Mouse (Mus musculus) CH12.LX (cell line): Measurements from ENCODE around the gene Vip. TPM values are rescaled to one million over a fixed set of nuclear protein-coding genes. Genes with fewer than 3 reads are reported as not detected.

Source experiments
- DNase-seq: peaks from one replicate; pipeline ENCODE4 v3.0.0-alpha.2; 2013; ENCODE audit errors: extremely low read depth
- H3K27ac ChIP-seq: 2 replicates; pipeline ENCODE4 v1.5.1; 2012; ENCODE audit warnings: low read depth, mild to moderate bottlenecking, control low read depth, moderate library complexity; ENCODE audit not compliant: insufficient read depth
- H3K27me3 ChIP-seq: replicated peaks from 2 replicates; pipeline ENCODE3; 2012; ENCODE audit warnings: inconsistent platforms
- H3K36me3 ChIP-seq, 2 experiments: replicated peaks in 1 of 2; 2 replicates each; pipeline versions ENCODE3 to v1.6.1; 2012; ENCODE audit warnings: inconsistent platforms in 1 of 2, low read length in 1 of 2, mild to moderate bottlenecking in 1 of 2, mixed read lengths in 1 of 2, moderate library complexity in 1 of 2; ENCODE audit not compliant: control insufficient read depth in 1 of 2, insufficient read depth in 1 of 2
- H3K4me1 ChIP-seq, 2 experiments: 2 replicates each; pipeline ENCODE4 v1.6.1; 2012; ENCODE audit warnings: inconsistent platforms in 1 of 2, moderate library complexity in 1 of 2; ENCODE audit not compliant: insufficient read depth in 2 of 2, control insufficient read depth in 1 of 2
- H3K4me2 ChIP-seq: 2 replicates; pipeline ENCODE4 v1.6.1; 2012; ENCODE audit warnings: low read depth, mild to moderate bottlenecking, control low read depth; ENCODE audit not compliant: poor library complexity, insufficient read depth, severe bottlenecking
- H3K4me3 ChIP-seq, 3 experiments: fragments of 150-350 bp in 1 of 3; sonication (generic) in 1 of 3; replicated peaks in 1 of 3; 2 replicates each; pipeline versions ENCODE3 to v1.5.1; 2011 to 2012; ENCODE audit warnings: low read depth in 2 of 3, low read length in 2 of 3, mild to moderate bottlenecking in 2 of 3, moderate library complexity in 2 of 3, control low read depth in 1 of 3, improper control_type of control experiment in 1 of 3, inconsistent platforms in 1 of 3, mixed read lengths in 1 of 3; ENCODE audit not compliant: poor library complexity in 1 of 3
- H3K79me2 ChIP-seq: replicated peaks from 2 replicates; pipeline ENCODE4 v1.6.1; 2012; ENCODE audit warnings: mild to moderate bottlenecking, moderate library complexity; ENCODE audit not compliant: control insufficient read depth, poor library complexity, insufficient read depth, severe bottlenecking; ENCODE audit errors: extremely low read depth
- H3K9ac ChIP-seq: 2 replicates; pipeline ENCODE4 v1.6.1; 2012; ENCODE audit warnings: low read depth, mild to moderate bottlenecking, control low read depth, moderate library complexity; ENCODE audit not compliant: insufficient read depth
- H3K9me3 ChIP-seq: replicated peaks from 2 replicates; pipeline ENCODE3; 2012; ENCODE audit warnings: low read length, inconsistent platforms, mixed read lengths
- CHD1 ChIP-seq: IDR thresholded peaks from 2 replicates; pipeline ENCODE4 v1.6.1; 2012; ENCODE audit warnings: low read depth, low read length, improper control_type of control experiment, inconsistent platforms
- CHD2 ChIP-seq: IDR thresholded peaks from 2 replicates; pipeline ENCODE4 v1.6.1; 2011; ENCODE audit warnings: low read length, improper control_type of control experiment
- EP300 ChIP-seq: IDR thresholded peaks from 2 replicates; pipeline ENCODE4 v1.6.1; 2011; ENCODE audit warnings: low read length, improper control_type of control experiment
- ETS1 ChIP-seq: conservative IDR thresholded peaks from 2 replicates; pipeline ENCODE4 v1.6.1; 2012; ENCODE audit warnings: low read depth, mild to moderate bottlenecking, inconsistent platforms, low read length, improper control_type of control experiment, moderate library complexity
- JUN ChIP-seq: IDR thresholded peaks from 2 replicates; pipeline ENCODE4 v1.6.1; 2011; ENCODE audit warnings: low read depth, mild to moderate bottlenecking, low read length, improper control_type of control experiment, moderate library complexity; ENCODE audit not compliant: insufficient read depth
- JUND ChIP-seq: conservative IDR thresholded peaks from 2 replicates; pipeline ENCODE4 v1.6.1; 2011; ENCODE audit warnings: low read depth, low read length, improper control_type of control experiment
- KAT2A ChIP-seq: IDR thresholded peaks from 2 replicates; pipeline ENCODE4 v1.6.1; 2012; ENCODE audit warnings: low read length, improper control_type of control experiment, inconsistent platforms; ENCODE audit not compliant: insufficient replicate concordance
- MAX ChIP-seq: IDR thresholded peaks from 2 replicates; pipeline ENCODE4 v1.6.1; 2011; ENCODE audit warnings: low read length, improper control_type of control experiment
- MEF2A ChIP-seq: IDR thresholded peaks from 2 replicates; pipeline ENCODE4 v1.6.1; 2014; ENCODE audit warnings: low read depth, mild to moderate bottlenecking, inconsistent platforms, low read length, improper control_type of control experiment, borderline replicate concordance
- NELFE ChIP-seq: IDR thresholded peaks from 2 replicates; pipeline ENCODE4 v1.6.1; 2011; ENCODE audit warnings: low read depth, low read length, improper control_type of control experiment
- NRF1 ChIP-seq: IDR thresholded peaks from 2 replicates; pipeline ENCODE4 v1.6.1; 2014; ENCODE audit warnings: low read depth, mild to moderate bottlenecking, inconsistent platforms, low read length, improper control_type of control experiment, moderate library complexity
- POLR2AphosphoS2 ChIP-seq: IDR thresholded peaks from 2 replicates; pipeline ENCODE4 v1.6.1; 2011; ENCODE audit warnings: low read depth, low read length, improper control_type of control experiment
- SIN3A ChIP-seq: IDR thresholded peaks from 2 replicates; pipeline ENCODE4 v1.6.1; 2012; ENCODE audit warnings: low read length, improper control_type of control experiment, inconsistent platforms
- SMC3 ChIP-seq: IDR thresholded peaks from 2 replicates; pipeline ENCODE4 v1.6.1; 2011; ENCODE audit warnings: low read depth, low read length, improper control_type of control experiment
- ZMIZ1 ChIP-seq: IDR thresholded peaks from 2 replicates; pipeline ENCODE4 v1.6.1; 2012; ENCODE audit warnings: low read depth, mild to moderate bottlenecking, inconsistent platforms, low read length, improper control_type of control experiment
- dilution Hi-C: fragments of 300-500 bp; cut with MboI; formaldehyde crosslinking; loops from 2 replicates; pipeline ENCODE4 v1.14.3; 2020; ENCODE audit warnings: low sequenced_read_pairs; ENCODE audit not compliant: extremely low pct_unique_long_range_greater_than_20kb, extremely low pct_ligation_motif_present
- in situ Hi-C: fragments of 300-500 bp; cut with MboI; formaldehyde crosslinking; loops from 3 replicates; pipeline ENCODE4 v1.14.3; 2019; ENCODE audit warnings: low sequenced_read_pairs, low pct_ligation_motif_present, low pct_unique_long_range_greater_than_20kb, mixed read lengths
- polyA plus RNA-seq: library from polyadenylated mRNA; unstranded; fragments of >175 nt; gene quantifications from 2 replicates; pipeline ENCODE4 v1.2.1, GENCODE M21; 2012; ENCODE audit warnings: low read depth; ENCODE audit not compliant: insufficient read length
- total RNA-seq, 2 experiments: library from RNA; depleted of rRNA; stranded (reverse); fragments of 300-350 nt in 1 of 2; fragments of >200 nt in 1 of 2; gene quantifications; 2 replicates each; pipeline ENCODE4 v1.2.3; 2012 to 2014

Vip gene
- not detected in 2 replicates for total RNA-seq (2012; rRNA removed)
- not detected in 2 replicates for total RNA-seq (2014; rRNA removed)
- polyA plus RNA-seq: not detected in 2 replicates

- Histone ChIP-seq H3K27me3 (no peaks in the 10 kb centered on the region), H3K36me3 (no peaks in the 10 kb centered on the region), H3K27ac (no peak within 1 kb of the TSS), H3K79me2 (no peaks in the 10 kb centered on the region), H3K4me2 (no peak within 1 kb of the TSS), H3K9me3 (no peaks in the 10 kb centered on the region), H3K4me1 (no peaks in the 10 kb centered on the region), H3K4me3 (no peak within 1 kb of the TSS), H3K9ac (no peak within 1 kb of the TSS)
- TF ChIP-seq KAT2A: no peak
- no peak for TF ChIP-seq SMC3
- TF ChIP-seq ETS1: no peak
- no peak for TF ChIP-seq NELFE
- no peak for TF ChIP-seq EP300
- no peak for TF ChIP-seq NRF1
- in situ Hi-C loops: no loop called here
- dilution Hi-C loops: no loop called here
- no peak for DNase-seq
These were observed at the start of gene Vip for GRCm38 (mm10) chr10:5639112-5639511. Gene Vip, plus strand, starts transcription at chr10:5639218.

DNA sequence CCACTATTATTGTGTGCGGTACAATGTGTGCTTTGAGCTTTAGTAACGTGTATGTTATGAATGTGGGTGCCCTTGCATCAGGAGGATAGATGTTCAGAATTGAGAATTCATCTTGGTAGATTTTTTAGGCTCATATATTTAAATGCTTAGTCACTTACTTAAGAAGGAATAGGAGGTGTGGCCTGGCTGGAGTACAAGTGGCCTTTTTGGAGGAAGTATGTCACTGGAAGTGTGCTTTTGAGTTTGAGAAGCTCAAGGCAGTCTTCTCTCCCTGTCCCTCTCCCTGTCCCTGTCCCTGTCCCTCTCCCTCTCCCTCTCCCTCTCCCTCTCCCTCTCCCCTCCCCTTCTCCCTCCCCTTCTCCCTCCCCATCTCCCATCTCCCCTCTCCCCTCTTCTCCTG lies 48.0 kb upstream of the Vip start:
- no peak for TF ChIP-seq CHD2
- no peak for TF ChIP-seq MEF2A
- no peak for TF ChIP-seq ETS1
- TF ChIP-seq SMC3: no peak
- no peak for TF ChIP-seq EP300
- no peak for TF ChIP-seq ZMIZ1
- TF ChIP-seq JUND: no peak
- TF ChIP-seq SIN3A: no peak
- no peak for TF ChIP-seq JUN
- TF ChIP-seq CHD1: no peak
- Histone ChIP-seq H3K4me3 (no peak overlapping the region), H3K27me3 (no peaks in the 10 kb centered on the region), H3K4me1 (no peaks in the 10 kb centered on the region), H3K36me3 (no peaks in the 10 kb centered on the region), H3K9ac (no peak overlapping the region), H3K4me2 (no peak overlapping the region), H3K27ac (no peak overlapping the region), H3K9me3 (no peaks in the 10 kb centered on the region), H3K79me2 (no peaks in the 10 kb centered on the region)
- in situ Hi-C loops (loop anchor here (10.0 kb wide), 1 partner anchor 204 kb away; no protein-coding TSS in a partner anchor), dilution Hi-C loops (no loop called here)
- no peak for DNase-seq

DNA sequence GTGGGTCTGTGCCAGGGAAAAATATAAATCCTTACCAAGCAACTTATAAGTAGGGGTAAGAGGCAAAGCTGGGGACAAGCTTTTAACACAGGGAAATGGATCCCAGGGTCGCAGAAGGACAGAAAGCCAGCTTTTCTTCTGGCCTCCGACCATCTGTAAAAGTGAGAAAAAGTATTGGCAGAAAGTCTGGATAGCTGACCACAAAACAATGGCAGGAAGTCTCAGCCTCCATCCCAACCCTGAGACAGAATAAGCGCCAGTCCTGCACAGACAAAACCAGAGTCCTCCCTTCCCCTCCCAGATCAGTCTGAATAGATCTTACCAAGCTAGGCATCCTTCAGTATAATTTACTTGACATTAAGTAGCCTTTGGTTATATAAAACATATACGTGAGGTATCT lies 47.0 kb upstream of the Vip start:
- dilution Hi-C loops: no loop called here
- Histone ChIP-seq H3K36me3 (no peaks in the 10 kb centered on the region), H3K9ac (no peak overlapping the region), H3K27me3 (no peaks in the 10 kb centered on the region), H3K79me2 (no peaks in the 10 kb centered on the region), H3K4me2 (0 out of 2 replicates have a peak overlapping the region, but pooled peaks have one; percentile 1), H3K27ac (no peak overlapping the region), H3K4me1 (no peaks in the 10 kb centered on the region), H3K4me3 (no peak overlapping the region), H3K9me3 (no peaks in the 10 kb centered on the region)
- DNase-seq: no peak
- in situ Hi-C loops: loop anchor here (10.0 kb wide), 1 partner anchor 203 kb away; no protein-coding TSS in a partner anchor
- TF ChIP-seq ETS1: no peak
- TF ChIP-seq POLR2AphosphoS2: no peak
- no peak for TF ChIP-seq JUND
- TF ChIP-seq MAX: no peak
